Mouse (Mus musculus): ENCODE measurements around the gene Cd209e.
"Not testable (repeated sequence)": the region's sequence is repeated elsewhere in the genome, so short reads cannot be mapped to it uniquely, and the experiment has no call there.

Cd209e gene

GRCm38 (mm10) chr8:3854209-3854608, at the start of gene Cd209e:
TSS of gene Cd209e (minus strand) at chr8:3854309.
- DNase-seq: no peak

GRCm38 (mm10) chr8:3878455-3878854, 24.3 kb upstream of the Cd209e start, which contains the start of gene Cd209d:
TSS of gene Cd209d (minus strand) at chr8:3878555.
- no peak for DNase-seq

GRCm38 (mm10) chr8:3876121-3876520, 22.0 kb upstream of the Cd209e start:
- DNase-seq: no peak

GRCm38 (mm10) chr8:3862736-3863135, 8.6 kb upstream of the Cd209e start:
- DNase-seq: not testable (repeated sequence)

GRCm38 (mm10) chr8:3803091-3803490, 51.0 kb downstream of the Cd209e start:
- peak; percentile 26 for DNase-seq

All from kidney, adult 11 months (tissue).